Comparison of ENCODE assay signal across 8 mouse cellular contexts in genomic region chr8:126516620-126517577, GRCm38 (mm10). TPM values are rescaled to one million over a fixed set of nuclear protein-coding genes. Genes with fewer than 3 reads are reported as not detected.
DNase-seq lines count a peak whose midpoint lies in the region; ATAC-seq lines count a peak whose summit lies in the region.

No protein-coding gene starts in this region.

- H3K36me3 ChIP-seq in intestine, embryonic 14.5 days (ENCODE audit: control insufficient read depth, insufficient read depth, low read length), result no peaks in the 10 kb centered on the region

- H3K4me3 ChIP-seq in intestine, embryonic 14.5 days (ENCODE audit: low read depth, low read length), result peak overlapping the region; percentile 21

- intact Hi-C loops in gastrocnemius, postnatal 14 days (cut with DNase I; ENCODE audit: low total_unique reads), result no loop called here
- intact Hi-C loops in left cerebral cortex, postnatal 10 days (cut with DNase I), result no loop called here

- 9% methylated on average over 27 of the region's 27 CpGs for WGBS in intestine, embryonic 14.5 days

- H3K4me2 ChIP-seq in intestine, embryonic 14.5 days (ENCODE audit: low read length), result peak overlapping the region; percentile 51

- peak overlapping the region; percentile 1 for H3K9ac ChIP-seq in intestine, embryonic 14.5 days (ENCODE audit: low read length)

- no peaks in the 10 kb centered on the region for H3K27me3 ChIP-seq in intestine, embryonic 14.5 days (replicated peaks; ENCODE audit: control insufficient read depth, insufficient read depth, low read length)

- peak; percentile 63 for ATAC-seq in intestine, embryonic 14.5 days (replicated peaks; ENCODE audit: low FRiP score, low TSS enrichment, low read depth)
- peak; percentile 97 for ATAC-seq in megakaryocyte progenitor cell, adult 5-6 weeks (replicated peaks; ENCODE audit: poor library complexity)
- no peak for ATAC-seq in inflammation-experienced regulatory T-cells, adult 6 months

- DNase-seq in adrenal gland, adult 8-10 months, result peak; percentile 99
- peak; percentile 82 for DNase-seq in embryo, embryonic 11 days
- peak; percentile 92 for DNase-seq in gastrocnemius, postnatal 14 days
- DNase-seq in intestine, embryonic 14.5 days (ENCODE audit: low spot score), result peak; percentile 89
- peak; percentile 98 for DNase-seq in left cerebral cortex, postnatal 10 days (ENCODE audit: extremely low spot score in 1 of 2, low spot score in 2 of 2)
- peak; percentile 99 for DNase-seq in right cerebral cortex, postnatal 10 days (ENCODE audit: low spot score in 2 of 2)

- peaks cover 10% of the 10 kb centered on the region for H3K4me1 ChIP-seq in intestine, embryonic 14.5 days (replicated peaks; ENCODE audit: control insufficient read depth, insufficient read depth, low read length)

- H3K27ac ChIP-seq in intestine, embryonic 14.5 days (ENCODE audit: low read depth), result peak overlapping the region; percentile 72

- H3K9me3 ChIP-seq in intestine, embryonic 14.5 days (ENCODE audit: control insufficient read depth, low read length), result no peaks in the 10 kb centered on the region

RNA-seq across cellular contexts. Expression of gene Tarbp1, which starts 42.0 kb away (rescaled TPM):
- 1 to 10 TPM; 6.3 to 7.9 (median 7.8) TPM for total RNA-seq in adrenal gland, adult 8-10 months (2022)
- 1 to 10 TPM; 4.9 to 5.6 TPM for total RNA-seq in gastrocnemius, postnatal 14 days (2021)
- polyA plus RNA-seq in intestine, embryonic 14.5 days (2014; fragmentation: Nextera tagmentation; extraction: Ambion mirVana), result 6.3 TPM in 2 replicates
- 1 to 10 TPM; 3.7 to 4.5 TPM for total RNA-seq in left cerebral cortex, postnatal 10 days (2021)
- total RNA-seq in megakaryocyte progenitor cell, adult 5-6 weeks (2015), result 10.3 and 12.5 TPM in 2 replicates
- 6.4 and 11.4 TPM in 2 replicates for total RNA-seq in megakaryocyte progenitor cell, adult 5-6 weeks (2017)
- 1 to 10 TPM; 1.9 to 3.8 (median 3.2) TPM for polyA plus RNA-seq in inflammation-experienced regulatory T-cells, adult 6 months (2017; shearing (Covaris generic))
